Mouse (Mus musculus): ENCODE data around the gene Npff.

The Npff gene

GRCm38 (mm10) chr15:102519211-102520141 lies 5.3 kb downstream of the Npff start:
- no peak for DNase-seq

- DNase-seq: no peak
These were observed 5.9 kb downstream of the Npff start for GRCm38 (mm10) chr15:102518859-102519201.

- peak; percentile 100 for DNase-seq
These were observed 6.5 kb downstream of the Npff start, which contains the start of gene Tarbp2 for GRCm38 (mm10) chr15:102517976-102518858. Tarbp2 (plus strand) TSS chr15:102518192.

GRCm38 (mm10) chr15:102517631-102517975 lies 7.1 kb downstream of the Npff start:
- no peak for DNase-seq

- peak; percentile 67 for DNase-seq
These were observed 7.9 kb downstream of the Npff start, which contains the start of gene Map3k12 for GRCm38 (mm10) chr15:102516728-102517404. Map3k12 (minus strand) TSS chr15:102517064.

- DNase-seq: no peak
These were observed 8.4 kb downstream of the Npff start for GRCm38 (mm10) chr15:102516293-102516692.

GRCm38 (mm10) chr15:102515791-102516190 lies 9.0 kb downstream of the Npff start:
- no peak for DNase-seq

GRCm38 (mm10) chr15:102515261-102515660 lies 9.5 kb downstream of the Npff start:
- no peak for DNase-seq

- DNase-seq: no peak
These were observed 11.7 kb downstream of the Npff start for GRCm38 (mm10) chr15:102513004-102513403.

GRCm38 (mm10) chr15:102512471-102512870 lies 12.3 kb downstream of the Npff start:
- DNase-seq: no peak

- no peak for DNase-seq
These were observed 12.7 kb downstream of the Npff start for GRCm38 (mm10) chr15:102512010-102512409.

GRCm38 (mm10) chr15:102511285-102511833 lies 13.4 kb downstream of the Npff start:
- DNase-seq: no peak

- peak; percentile 87 for DNase-seq
These were observed 14.0 kb downstream of the Npff start for GRCm38 (mm10) chr15:102510590-102511284.

GRCm38 (mm10) chr15:102510110-102510509 lies 14.6 kb downstream of the Npff start:
- DNase-seq: no peak

GRCm38 (mm10) chr15:102508336-102508735 lies 16.4 kb downstream of the Npff start:
- no peak for DNase-seq

- no peak for DNase-seq
These were observed 17.2 kb downstream of the Npff start for GRCm38 (mm10) chr15:102507561-102507960.

GRCm38 (mm10) chr15:102506864-102507263 lies 17.9 kb downstream of the Npff start:
- DNase-seq: no peak

GRCm38 (mm10) chr15:102506464-102506830 lies 18.3 kb downstream of the Npff start:
- no peak for DNase-seq

GRCm38 (mm10) chr15:102505770-102506463 lies 18.8 kb downstream of the Npff start:
- no peak for DNase-seq

GRCm38 (mm10) chr15:102505073-102505769 lies 19.5 kb downstream of the Npff start:
- no peak for DNase-seq

All from liver (tissue).